Mouse (Mus musculus) ovary, postnatal 14 days (tissue): Measurements from ENCODE around the gene Gng2.

Source experiments
- DNase-seq: peaks from one replicate; pipeline ENCODE4 v3.0.0; 2022; ENCODE audit warnings: low spot score

The Gng2 gene

DNA sequence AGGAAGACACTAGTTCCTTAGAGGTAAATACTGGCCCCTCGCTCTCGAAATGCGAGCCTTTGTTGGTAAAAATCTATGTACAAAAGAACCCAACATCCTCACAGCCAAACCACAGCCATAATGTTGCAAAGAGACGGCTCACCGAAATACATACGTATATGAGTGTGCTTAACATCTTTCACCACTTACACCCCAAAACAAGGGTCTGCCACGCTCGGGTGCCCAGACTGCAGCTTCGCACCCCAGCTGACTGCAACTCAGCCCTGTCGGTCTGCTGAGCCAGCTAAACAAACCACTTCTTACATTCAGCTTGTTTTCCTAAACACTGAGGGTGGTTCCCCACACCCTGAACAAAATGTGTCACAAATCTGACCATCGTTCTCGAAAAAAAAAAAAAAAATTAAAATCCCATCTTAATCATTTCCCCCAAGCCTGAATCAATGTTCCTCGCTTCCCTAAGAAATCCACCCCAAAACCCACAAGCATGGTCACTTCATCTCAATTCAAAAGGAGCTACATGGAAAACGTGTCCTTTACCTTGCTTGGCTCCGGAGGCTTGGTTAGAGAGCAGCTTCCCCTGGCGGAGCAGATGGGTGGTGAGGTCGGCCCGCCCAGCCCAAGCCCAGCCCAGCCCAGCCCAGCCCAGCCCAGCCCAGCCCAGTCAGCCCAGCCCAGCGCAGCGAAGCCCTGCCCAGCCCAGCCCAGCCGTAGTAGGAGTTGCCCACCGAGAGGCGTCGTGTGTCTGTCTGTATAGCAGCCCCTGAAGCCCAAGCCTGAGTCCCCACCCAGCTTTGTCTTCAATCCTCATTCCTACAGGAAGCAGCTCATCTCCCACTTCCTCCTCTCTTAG is 781 bp downstream of the Gng2 start:
- DNase-seq: peak; percentile 34

DNA sequence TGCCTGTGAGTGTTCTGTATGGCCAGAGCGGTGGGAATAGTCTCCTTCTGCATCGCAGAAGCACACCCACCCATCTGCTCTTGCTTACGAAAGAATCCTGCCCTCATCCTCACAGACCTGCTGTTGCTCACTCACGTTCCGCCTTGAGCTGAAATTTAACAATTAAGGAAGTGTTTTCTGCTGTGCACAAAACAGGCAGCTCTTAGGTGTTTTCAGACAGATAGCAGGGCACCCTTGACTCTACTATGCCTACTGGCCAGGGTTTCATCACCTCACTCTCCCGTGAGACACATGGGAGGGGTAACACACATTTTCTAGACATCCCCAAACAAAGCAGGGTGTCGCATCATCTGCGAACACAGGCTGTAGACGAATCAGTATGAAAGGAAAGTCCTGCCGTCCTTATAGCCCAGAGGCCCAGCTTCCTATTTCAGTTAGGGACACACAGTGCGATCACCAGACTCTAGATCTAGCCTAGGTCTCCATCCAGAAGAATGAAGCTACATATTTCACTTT is 2.4 kb downstream of the Gng2 start:
- DNase-seq: no peak

DNA sequence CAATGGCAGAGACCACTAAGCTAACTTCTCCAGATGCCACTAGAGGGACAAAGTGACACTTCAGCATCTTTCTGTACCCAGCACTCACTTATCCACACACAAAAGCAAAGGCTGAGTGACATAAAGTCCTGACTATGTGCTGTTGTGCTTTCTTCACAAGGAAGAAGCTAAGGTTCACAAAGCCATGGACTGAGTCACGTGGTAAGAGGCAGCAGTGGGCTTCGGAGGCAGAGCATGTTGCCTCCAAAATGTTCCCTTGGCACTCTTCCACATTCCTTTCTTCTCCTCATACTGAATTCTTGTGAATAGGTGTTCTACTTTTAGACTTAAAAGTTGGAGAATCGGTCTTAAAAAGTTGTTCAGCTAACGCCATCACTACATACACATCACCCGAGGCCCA is 3.0 kb downstream of the Gng2 start:
- no peak for DNase-seq

DNA sequence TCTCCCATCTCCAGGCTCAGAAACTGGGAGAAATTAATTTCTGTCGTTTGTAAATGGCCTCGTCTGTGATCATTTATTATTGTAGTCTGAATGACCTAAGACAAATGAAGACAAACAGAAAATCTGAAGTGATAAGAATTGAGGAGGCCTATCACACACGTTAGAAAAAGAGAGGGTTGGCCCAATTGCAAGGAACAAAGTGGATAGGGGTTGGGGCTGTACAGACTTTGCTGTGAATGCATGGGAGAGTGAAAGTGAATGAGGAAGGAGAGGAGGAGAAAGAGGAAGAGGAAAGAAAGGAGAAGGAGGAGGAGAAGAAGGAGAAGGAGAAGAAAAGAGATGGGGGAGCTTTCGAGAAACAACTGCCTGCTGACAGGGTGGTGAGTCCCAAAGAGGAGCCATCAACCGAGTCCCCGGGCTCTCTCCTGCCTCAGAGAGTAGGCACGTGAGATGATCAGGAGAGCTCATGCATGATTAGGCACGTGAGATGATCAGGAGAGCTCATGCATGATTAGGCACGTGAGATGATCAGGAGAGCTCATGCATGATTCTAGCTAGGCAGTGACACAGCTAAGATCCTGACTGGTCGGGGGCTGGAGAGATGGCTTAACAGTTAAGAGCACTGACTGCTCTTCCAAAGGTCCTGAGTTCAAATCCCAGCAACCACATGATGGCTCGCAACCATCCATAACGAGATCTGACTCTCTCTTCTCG is 5.0 kb downstream of the Gng2 start:
- no peak for DNase-seq

DNA sequence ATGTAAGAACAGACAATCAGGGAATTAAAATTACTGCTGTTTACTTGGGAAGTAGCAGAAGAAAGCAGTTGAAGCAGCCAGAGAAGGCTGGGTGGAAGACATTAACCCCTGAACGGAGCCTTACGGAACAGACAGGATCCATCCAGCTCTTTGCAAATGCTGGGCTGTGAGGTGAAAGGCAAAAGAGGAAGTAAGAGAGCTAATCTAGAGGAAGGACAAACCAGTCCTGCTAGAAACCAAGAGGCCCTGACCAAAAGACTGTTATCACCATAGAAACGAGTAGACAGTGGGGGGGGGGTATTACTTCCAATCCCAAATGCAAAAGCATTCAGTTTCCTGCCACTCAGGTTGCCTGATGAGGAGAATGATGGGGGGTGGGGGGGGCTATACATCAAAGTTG is 6.6 kb downstream of the Gng2 start:
- no peak for DNase-seq

DNA sequence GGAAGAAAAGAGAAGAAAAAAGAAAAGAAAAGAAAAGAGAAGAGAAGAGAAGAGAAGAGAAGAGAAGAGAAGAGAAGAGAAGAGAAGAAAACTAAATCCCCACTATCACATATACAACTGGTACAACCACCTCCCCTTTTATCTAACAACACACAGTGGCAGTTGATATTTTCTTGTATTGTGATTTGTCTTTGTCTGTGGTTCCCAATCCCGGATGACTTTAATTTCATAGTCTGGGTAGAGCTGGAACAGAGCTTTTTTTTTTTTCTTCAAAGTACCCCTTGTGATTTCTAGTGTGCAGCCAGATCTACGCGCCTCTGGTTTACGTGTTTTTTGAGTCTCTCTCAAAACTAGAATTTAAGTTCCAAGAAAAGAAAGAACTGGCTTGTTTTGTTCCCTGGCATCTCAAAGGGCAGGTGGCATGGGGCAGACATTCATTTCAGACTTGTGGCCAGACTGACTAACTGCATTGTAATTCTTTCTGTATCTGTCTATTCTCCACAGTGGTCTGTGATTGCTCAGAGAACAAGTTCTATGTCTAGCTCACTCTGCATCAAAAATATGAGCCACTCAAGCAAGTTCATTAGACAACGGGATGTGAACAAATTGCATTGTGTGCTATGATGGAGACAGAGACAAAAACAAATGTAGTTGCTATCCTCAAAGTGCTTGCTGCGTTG is 7.2 kb downstream of the Gng2 start:
- DNase-seq: no peak

DNA sequence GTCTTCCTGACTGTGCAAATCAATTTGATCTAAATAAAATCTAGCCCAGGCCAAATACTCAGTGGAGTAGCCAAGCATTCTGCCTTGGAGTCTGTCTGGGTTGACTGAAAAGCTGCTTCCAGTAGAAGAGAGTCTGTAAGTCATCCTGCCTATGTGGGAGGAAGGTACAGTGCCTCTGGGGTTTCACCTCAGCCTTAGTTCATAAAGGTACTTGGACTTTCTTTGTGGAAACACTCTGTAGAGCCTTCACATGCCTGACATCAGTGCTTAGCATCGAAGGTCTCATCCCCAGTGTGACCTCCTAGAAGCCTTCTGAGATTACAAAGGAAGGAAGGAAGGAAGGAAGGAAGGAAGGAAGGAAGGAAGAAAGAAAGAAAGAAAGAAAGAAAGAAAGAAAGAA is 7.9 kb downstream of the Gng2 start:
- no peak for DNase-seq

DNA sequence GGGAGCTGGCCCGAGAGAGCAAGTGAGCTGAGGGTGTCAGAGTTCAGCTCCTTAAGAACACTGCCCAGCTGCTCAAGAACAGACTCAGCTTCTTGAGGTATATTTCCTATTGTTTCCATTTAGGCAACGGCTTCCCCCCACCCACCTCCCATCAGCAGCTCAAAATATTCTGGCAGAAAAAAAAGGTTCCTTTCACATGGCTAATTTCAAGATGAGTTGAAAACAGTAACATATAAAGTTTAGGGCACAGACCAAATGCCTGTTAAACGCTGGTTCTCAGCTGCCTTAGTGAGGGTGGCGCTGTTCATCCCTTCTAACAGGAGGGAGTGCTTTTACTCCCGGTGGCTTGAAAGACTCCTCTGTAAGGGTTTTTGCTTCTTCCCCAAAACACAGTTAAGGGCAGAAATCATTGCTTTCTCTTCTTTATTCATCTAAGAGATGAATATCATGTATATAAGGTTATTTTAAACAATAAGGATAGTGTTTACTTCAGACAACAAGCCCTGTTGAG is 8.4 kb downstream of the Gng2 start:
- DNase-seq: no peak

DNA sequence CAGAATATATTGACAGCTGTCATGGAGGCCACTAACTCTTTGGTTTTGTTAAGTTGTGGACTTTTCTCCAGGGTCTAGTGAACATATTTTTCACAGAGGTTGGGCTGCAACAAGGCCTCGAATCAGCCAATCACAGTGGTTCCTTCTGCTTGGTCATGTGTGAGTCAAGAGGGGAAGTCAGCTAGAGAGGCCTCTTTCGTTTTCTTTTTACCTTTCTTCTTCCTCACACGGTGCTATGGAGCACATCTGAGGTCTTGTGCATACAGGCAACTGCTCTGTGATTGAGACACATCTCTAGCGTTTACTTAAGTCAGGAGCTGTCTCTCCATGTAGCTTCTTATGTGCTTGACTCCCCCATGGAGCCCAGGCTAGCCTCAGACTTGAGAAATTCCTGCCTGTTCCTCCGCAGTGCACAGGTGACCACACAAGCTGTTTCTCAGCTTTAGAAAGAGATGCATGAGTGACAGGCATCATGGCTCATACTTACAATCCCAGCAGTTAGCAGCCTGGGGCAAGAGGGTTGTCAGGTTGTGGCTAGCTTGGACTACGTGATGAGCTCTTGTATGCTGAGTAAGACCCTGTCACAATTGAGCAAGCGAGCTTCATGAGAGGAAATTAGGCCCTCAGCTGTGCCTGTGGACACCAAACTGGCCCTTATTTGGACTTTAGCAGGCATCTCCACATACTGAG is 9.0 kb downstream of the Gng2 start:
- no peak for DNase-seq

DNA sequence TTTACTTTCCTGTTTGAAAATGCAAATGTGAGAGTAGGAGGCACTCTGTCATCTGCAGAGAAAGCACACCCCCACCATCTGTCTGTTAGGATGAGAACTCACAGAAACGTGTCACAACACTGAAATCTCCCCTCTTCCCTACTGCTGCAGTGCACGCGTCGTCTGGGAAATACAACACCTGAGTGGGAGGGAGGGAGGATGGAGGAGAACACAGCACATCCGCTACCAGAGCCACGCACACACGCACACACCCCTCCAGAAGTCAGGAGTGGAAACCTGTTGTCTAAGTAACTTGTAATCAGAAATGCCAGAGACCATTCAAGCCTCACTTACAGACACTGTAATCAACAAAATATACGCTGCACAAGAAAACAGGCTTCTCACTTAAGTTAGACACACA is 9.9 kb downstream of the Gng2 start:
- DNase-seq: no peak

DNA sequence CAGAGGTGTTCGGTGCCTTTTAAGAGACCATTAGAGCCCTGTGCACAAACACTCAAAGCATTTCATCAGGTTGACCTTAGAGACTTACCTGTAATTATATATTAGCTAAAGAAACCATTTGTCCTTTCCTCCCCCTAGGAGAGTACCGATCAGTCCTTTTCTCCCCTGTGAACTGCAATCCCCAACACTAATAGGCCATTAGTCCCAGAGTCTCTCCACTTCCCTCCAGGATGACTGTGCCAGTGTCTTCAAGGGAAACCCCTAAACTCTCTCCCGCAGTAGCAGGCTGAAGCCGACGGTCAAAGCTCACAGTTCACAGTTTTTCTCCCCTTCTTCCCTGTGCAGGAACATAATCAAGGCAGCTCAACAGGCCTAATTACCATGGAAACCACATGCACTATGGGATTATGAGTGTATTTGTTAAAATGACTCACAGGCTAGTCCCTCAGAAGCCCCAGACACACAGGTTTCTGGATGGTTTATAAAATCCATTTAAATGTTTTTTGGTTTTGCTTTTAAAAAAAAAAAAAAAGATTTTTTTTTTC is 13.4 kb downstream of the Gng2 start:
- DNase-seq: no peak

DNA sequence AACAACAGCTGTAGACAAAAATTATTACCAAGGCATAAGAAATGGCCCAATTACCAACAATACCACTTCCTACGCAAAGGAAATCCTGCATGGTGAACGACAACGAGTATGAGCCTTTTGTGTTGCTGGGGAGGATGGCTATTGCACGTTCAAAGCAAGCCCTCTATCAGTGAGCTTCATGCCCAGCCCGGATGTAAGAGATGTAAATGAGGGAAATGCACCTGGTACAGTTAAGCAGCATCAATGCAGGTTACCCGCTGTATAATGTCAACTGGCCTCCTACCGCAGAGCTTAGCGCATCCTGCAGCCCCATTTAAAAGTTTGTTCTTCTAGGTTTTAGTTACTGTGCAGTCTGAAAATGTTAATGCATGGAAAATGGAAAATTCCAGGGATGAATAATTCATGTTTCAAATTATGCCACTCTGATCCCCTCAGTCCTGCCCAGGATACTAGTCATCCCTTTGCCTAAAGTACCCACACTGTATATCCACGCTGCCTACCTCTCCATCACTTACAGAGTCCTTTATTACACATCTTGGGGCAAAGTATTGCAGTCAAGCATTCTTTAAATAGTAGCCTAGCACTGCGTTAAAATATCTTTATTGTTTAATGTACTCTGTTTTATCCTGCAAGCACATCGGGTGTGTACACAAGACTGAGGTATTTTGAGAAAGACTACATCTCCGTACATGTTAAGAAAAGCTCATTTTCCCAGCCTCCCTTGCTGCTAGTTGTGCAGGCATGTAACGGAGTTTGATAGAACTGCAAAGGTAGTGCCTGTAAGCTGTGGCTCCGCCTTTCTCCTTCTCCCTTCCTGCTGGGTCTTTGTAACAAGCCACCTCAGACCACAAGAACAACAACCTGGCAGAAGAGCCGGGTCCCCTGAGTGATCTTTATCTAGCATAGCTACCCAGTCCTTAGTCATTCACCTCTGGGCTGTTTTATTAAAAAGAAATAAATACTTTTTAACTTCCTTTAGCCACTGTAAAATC is 15.2 kb downstream of the Gng2 start:
- no peak for DNase-seq

DNA sequence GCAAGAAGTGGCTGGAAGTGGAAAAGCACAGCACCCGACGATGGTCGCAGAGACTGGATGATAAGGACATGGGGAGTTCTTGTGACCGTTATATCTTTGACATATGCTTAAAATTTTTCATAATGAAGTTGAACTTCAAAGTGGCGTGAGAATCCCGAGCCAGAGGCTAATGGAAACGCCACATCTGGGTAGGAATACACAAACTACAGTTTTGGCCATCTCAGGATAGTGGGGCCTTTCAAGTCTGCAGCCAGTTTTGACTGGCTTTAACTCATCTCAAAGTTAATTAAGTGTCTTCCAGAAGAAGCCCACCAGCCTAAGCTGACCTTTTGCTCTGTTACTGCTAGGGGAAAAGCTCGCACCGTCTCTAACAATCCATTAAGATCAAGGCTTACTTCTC is 17.6 kb downstream of the Gng2 start:
- DNase-seq: no peak

DNA sequence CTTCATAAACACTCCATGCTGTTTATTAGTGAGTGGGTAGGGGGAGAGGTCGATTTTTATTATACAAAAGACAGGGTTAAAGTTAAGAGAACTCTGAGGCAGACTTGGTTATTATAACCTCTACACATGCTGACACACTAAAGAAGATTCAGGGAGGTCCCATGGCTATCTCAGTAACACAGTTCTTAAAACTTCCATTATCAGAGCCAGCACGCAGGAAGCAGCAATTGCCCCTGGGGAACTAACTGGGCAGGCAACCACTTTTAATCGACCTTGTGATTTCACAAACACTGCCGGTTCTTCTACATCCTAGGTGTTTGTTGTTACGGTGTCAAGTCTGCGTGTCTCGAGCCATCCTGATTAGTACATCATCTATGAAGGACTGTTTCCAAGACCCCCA is 22.4 kb downstream of the Gng2 start:
- no peak for DNase-seq

DNA sequence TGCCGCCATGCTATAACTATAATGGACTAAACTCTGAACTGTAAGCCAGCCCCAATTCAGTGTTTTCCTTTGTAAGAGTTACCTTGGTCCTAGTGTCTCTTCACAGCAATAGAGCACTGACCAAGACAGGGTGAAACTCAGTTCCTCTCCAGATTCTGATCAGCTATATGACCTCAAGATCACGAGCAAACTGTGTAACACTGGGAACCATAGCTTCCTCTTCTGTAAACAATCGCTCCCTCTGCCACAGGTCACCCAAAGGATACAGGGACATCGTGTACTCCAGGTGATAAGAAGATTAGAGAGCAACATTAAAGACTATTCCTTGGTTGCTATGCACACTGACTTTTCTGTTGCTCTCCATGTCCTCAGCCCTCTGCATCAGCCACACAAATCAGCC is 26.6 kb downstream of the Gng2 start:
- no peak for DNase-seq

DNA sequence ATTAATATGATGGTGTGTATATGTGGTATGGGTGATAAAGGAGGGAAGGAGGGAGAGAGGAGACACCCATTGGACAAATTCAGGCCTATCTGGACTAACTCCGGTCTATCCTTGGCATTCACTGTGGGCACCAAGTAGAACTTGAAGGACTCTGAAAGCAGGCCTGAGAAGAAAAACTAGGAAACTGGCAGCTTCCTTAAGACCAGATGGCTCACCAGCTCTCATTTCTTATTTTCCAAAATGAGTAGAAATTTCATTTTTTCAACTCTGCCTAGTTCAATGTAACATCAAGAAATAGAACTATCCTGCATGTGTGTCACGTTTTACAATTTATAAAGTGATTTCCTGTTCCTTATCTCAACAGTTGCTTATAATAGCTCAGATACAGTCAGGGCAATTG is 28.0 kb downstream of the Gng2 start:
- no peak for DNase-seq

DNA sequence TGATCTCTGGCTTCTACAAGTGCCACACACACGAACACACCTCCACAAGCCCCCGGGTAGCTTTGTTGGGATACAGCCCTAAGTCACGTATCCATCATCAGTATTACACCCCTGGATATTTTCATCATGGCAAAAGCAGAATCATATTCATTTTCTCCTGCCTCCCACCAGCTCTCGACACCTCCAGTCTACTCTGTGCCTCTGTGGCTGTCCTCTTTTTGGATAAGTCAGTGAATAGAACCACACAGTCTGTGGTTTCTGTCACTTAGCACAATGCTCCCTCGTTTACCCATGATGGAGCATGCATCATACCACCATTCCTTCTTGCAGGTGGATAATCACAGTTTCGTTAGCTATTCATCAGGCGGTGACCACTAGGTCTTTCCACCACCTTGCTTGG is 31.2 kb downstream of the Gng2 start:
- no peak for DNase-seq

DNA sequence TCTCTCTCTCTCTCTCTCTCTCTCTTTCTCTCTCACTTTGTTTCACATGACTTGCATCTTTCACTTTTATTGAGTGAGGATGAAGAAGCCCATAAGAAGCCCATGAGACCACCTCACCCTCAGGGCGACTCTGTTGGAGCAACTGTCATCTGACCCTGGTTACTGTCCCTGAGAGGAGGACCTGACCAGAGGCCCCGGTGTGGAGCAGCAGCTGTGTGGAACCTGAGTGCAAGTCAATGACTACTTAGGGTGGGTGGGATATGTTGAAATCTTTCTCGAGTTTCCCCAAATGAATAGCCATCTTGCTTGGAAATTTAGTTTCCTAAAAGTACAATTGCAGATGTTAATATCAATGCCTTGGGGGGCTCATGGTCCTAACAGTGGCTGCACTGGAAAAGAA is 34.7 kb downstream of the Gng2 start:
- DNase-seq: no peak

DNA sequence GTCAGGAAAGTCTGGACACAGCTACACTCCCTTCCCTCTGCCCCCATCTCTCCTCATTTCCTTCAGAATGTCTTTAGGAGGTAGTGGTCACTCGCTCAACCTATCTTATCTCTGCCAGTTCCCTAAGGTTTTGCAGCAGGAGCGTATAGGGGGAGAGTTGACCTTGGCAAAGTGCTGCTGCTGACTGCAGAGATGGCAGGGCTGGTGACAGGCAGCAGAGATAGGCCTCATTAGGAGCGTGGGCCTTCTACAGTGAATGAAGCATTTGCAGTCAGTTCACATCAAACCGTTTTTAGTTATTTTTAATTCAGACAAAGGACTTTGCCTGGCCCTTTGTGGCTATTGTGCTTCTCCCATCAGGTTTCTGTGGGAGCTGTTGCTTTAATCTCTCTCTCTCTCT is 35.1 kb downstream of the Gng2 start:
- DNase-seq: no peak

DNA sequence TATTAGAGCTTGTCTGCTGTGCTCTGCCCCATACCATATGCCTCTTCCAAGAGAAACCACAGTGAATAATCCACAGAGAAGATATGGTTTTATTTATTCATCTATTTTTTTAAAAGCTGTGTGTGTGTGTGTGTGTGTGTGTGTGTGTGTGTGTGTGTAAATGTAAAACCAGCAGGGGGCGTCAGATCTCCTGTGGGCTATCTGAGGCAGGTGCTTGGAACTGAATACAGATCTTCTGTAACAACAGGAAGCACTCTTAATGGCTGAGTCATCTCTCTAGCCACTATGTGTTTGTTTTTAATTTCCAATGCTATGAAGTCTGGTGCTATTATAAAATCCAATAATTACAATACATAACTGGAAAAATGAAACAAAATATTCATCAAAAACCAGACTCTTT is 37.4 kb downstream of the Gng2 start:
- DNase-seq: no peak

DNA sequence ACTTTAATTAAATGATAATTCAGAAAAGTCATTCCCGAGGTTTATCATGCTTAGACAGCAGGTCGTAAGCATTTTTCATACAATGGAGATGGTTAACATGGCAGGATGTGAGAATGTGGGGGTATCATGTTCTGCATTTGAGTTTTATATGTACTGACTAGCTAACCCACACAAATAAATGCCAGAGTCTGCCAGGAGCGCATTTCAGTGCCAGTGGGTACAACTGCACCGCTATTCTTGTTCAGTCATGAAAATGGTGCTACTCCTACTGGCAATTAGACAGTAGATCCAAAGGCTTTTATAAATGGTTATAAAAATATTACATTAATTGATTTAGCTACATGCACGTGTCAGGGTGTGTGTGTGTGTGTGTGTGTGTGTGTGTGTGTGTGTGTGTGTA is 38.9 kb downstream of the Gng2 start:
- DNase-seq: no peak
